Mouse (Mus musculus) olfactory bulb, adult 2 months (tissue): ENCODE measurements around the gene Phactr2.

ENCODE experiments used
- CTCF ChIP-seq: fragments of 200-500 bp; IDR thresholded peaks from 2 replicates; pipeline ENCODE4 v1.5.1; 2012; ENCODE audit warnings: low read depth, mild to moderate bottlenecking, low read length, moderate library complexity; ENCODE audit not compliant: insufficient read depth
- POLR2A ChIP-seq: fragments of 200-500 bp; IDR thresholded peaks from 2 replicates; pipeline ENCODE4 v1.6.1; 2012; ENCODE audit warnings: mild to moderate bottlenecking, low read depth, low read length, moderate library complexity; ENCODE audit not compliant: insufficient read depth

DNA sequence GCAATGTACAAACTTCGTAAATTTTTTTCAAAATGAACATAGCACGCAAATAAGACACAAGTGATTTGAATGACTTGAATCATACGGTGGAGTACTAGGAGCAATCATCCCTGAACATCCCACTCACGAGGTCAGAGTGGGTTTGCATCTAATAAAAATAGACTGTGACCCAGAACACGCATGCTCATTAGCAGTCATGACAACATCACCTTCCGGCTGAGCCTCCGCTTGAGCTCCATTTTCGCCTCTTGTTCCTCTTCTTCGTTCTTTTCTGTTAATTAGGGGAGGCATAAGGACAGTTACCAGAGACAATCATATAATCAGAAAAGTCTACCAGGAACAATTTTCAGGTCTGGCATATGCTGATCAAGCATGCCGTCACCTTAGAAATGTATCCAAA lies 240.3 kb downstream of the Phactr2 start:
- TF ChIP-seq CTCF (no peak), POLR2A (no peak)
